Mouse (Mus musculus) v-Abl transformed pro-B cells (cell line): ENCODE data around the gene Echdc1.

Source experiments
- in situ Hi-C, 2 experiments: fragments of 400-800 bp; cut with MboI; formaldehyde crosslinking; loops; one replicate each; pipeline ENCODE4 v1.15.1; 2025; ENCODE audit not compliant: unreplicated experiment in 2 of 2

Gene Echdc1

GRCm38 (mm10) chr10:29313064-29313638, at the start of gene Echdc1:
Gene Echdc1 (plus strand): TSS chr10:29313166.
- in situ Hi-C loops, result loop anchor here in 1 of 2 experiments (5.0 kb wide), 1 partner anchor 49 kb away; the partner anchor contains the start of gene Rnf146

DNA sequence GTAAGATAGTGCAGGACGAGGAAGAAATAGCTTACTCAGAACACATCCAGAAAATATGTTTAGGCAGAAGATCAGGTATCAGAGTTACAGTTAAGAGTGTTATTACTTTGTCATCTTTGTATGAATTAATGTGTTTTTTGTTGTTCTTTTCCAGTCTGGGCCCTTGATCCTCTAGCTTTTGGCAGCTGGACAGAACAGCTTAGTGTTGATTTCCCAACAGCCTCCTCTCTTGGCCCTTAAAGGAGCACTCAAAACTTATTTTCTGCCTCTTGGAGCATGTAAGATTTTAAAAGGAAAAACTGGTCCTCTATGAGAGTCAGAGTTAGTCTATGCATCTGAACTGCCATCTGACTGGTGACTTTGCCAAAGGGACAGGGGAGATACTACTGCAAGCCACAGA, 31.2 kb upstream of the Echdc1 start:
- in situ Hi-C loops, result no loop called here

DNA sequence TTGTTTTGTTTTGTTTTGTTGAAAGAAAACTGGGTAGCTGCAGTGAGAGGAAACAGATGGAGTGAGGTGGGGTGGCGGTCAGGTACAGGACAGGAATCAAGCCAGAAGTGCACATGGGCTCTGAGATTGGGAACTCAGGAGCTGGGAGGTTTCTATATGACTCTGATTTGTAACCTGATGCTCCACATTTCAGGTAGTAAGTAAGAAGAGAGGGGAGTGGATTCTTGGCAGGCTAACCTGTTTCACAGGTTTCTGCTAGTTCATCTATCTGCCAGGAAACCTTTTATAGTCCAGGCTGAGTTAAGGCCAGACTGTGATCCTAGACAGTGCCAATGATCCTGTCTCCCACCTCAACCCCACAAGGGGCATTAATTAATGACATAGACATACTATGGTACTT, 27.2 kb upstream of the Echdc1 start:
- in situ Hi-C loops, result no loop called here

DNA sequence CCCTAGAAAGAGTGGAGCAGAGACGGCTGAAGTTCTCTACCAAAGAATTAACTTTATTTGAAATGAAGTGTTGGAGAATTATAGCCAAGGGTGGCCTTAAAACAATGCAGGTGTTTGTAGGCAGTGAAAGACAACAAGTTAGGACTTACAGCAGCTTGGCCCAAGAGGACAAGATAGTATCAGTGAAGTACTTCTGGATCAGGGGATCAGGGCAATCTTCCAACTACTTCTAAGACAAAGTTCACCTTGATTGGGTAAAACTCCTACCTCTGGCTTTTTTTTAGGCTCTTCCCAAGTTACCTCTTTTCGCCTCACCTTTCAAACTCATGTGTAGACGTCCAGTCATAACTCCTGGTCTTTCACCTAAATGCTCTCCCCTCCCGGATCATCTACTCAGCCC, 10.7 kb upstream of the Echdc1 start:
- in situ Hi-C loops, result no loop called here

DNA sequence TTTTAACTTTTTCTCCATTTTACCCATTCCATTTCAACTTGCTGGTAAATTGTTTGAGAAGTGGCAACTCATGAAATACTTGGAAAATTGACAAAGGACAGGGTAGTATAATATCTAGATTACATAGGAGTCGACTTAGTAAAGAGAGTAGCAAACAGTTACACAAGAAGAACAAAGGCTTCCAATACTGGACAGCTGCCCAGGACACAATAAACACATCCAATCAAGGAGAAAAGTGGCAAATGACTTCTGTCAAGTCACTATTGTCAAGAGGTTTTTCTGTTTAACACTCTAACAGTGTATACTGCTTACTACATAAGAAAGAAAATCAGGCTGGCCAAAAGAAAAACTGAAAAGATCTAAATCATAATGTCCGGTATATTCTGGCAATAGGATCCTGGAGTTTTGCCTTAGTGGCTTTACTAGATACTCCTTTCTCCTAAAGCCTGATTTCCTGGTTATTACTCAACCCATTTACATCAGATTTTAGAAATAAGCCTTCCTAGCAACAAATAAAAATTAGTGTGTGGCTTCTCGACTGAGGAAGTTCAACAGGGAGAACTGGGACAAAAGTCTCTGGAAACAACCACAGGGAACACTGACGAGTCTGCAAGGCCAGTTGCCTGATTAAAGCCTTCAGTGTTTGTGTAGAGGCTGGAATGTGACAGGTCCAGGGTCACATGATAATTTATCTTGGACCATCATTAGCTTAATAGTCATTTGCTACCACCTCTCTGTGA, 1.3 kb upstream of the Echdc1 start:
- in situ Hi-C loops, result loop anchor here in 1 of 2 experiments (5.0 kb wide), 1 partner anchor 51 kb away; the partner anchor contains the start of gene Rnf146

DNA sequence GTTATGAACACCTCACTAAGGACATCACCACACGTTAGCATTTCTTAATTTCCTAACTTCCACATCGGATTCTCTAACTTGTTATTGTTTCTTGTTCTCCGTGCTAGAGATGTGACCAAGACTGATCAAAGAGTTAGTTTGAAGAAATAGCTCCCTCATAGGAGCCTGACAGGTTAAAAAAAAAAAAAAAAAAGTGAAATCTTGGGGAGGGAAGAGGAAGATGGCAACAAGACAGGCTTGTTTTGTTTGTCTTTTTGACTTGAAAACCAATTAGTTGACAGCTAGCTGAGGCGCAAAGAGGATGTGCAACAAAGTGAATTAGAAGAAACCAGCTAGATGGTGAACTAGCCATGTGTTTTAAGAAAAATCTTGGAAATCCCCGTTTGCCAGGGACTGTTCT, 939 bp downstream of the Echdc1 start:
- in situ Hi-C loops, result loop anchor here in 1 of 2 experiments (5.0 kb wide), 1 partner anchor 48 kb away; the partner anchor contains the start of gene Rnf146

DNA sequence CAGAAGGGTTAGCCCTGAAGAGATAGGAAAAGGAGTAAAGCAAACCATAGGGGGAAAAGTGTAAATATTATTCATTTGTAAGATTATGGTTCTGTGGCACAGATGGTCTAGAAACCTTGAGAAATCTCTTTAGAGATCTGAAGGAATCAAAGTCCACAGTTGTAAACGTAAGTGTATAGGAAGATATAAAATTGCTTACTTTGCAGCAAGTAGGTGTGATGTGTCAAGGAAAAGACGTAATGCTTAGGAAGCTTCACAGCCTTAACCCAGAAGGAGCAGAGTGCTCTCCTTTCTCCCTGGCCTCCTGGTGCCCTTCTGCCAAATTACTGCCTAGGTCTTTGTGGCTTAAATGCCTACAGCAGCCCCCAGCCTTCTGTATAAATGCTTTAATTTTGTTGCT, 11.9 kb downstream of the Echdc1 start:
- in situ Hi-C loops, result no loop called here

GRCm38 (mm10) chr10:29333836-29334235, 20.9 kb downstream of the Echdc1 start:
- in situ Hi-C loops, result loop anchor here in 1 of 2 experiments (10.0 kb wide), 1 partner anchor 229 kb away; no protein-coding TSS in a partner anchor

DNA sequence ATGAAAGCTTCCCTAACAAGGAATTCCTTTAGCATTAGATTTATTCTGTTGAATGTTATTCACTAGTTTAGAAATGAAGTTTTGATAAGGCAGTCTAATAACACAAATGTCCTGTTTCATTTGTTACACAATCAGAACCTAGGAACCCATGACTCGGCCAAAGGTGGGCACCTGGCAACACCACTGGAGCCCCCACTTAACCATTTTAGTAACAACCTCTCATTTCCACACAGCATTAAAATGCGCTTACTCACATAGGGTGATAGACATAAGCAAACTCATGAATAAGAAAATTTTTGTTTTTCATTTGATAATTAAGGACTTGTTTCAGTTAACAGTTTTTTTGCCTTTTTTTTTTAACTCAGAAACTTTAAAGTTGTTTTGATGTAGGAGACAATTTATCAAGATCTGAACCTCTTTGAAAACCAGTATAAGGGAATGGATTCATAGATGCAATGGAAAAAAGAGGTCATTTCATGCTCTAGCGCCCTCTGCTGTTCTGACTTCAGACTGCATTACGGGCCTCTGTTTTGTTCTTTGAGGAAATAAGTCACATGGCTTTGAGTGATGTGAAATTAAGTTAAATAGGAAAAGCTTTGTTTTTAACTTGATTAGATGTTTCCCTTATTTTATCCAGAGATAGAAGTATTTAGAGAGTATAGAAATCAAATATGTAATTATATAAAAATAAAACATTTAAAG, 25.5 kb downstream of the Echdc1 start:
- in situ Hi-C loops, result loop anchor here in 1 of 2 experiments (10.0 kb wide), 1 partner anchor 234 kb away; no protein-coding TSS in a partner anchor

DNA sequence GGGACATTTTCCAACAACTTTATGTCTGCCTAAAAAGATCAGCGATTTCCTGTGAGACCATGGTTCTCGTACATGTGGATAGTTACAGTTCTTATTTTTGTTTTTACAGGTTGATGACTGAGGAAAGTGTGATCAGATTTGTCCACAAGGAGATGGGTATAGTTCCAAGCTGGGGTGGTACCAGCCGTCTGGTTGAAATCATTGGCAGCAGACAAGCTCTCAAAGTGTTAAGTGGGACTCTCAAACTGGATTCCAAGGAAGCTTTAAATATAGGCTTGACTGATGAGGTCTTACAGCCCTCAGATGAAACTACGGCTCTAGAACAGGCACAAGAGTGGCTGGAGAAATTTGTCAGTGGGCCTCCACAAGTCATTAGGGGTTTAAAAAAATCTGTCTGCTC, 31.3 kb downstream of the Echdc1 start:
- in situ Hi-C loops, result no loop called here

GRCm38 (mm10) chr10:29346638-29347037, 33.7 kb downstream of the Echdc1 start:
- in situ Hi-C loops, result no loop called here

DNA sequence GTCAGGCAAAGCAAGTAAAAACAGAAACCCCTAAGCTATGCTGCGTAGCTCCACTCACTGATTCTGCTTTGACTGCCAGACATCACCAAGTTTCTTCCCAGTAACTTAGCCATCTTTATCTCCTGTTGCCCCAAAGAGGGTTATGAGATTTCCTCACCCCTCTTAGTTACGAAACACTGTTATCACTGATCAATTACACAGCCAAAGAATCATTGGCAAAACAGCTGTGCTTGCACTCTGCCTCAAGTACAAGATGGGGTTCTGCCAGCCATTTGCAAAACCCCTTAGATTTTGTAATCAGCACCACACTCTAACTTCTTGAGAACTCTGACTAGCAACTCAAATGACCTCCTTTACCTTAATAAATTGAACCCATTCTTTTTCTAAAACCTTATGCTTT, 38.5 kb downstream of the Echdc1 start:
- in situ Hi-C loops, result loop anchor here in 1 of 2 experiments (25.0 kb wide), 2 partner anchors 1261 to 1436 kb away; partner anchors contain the start of gene Trmt11

- in situ Hi-C loops, result loop anchor here in 1 of 2 experiments (25.0 kb wide), 2 partner anchors 1260 to 1435 kb away; partner anchors contain the start of gene Trmt11
These were observed 39.6 kb downstream of the Echdc1 start for GRCm38 (mm10) chr10:29352575-29352974.

DNA sequence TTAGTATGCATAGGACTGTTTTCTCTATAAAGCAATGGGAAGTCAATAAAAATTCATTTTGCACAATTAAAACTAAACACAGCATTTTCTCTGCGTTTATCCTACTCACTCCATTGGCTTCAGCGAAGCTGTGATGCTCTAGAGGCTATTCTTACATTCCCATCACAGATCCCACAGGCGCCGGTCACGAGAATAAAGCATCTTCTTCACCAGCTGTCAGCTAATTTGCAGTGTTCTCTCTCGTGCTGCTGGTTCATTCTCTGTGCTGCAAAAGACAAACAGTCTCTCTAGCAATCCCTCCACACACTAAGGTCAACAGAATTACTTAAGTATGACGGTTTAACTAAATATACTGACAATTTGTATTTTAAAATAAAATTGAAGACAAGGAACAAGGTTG, 41.2 kb downstream of the Echdc1 start:
- in situ Hi-C loops, result loop anchor here in 1 of 2 experiments (25.0 kb wide), 2 partner anchors 1258 to 1433 kb away; partner anchors contain the start of gene Trmt11

GRCm38 (mm10) chr10:29361095-29361463, 48.1 kb downstream of the Echdc1 start:
- in situ Hi-C loops, result loop anchor here (5.0 to 25.0 kb wide), 7 partner anchors 49 to 1954 kb away; partner anchors contain the start of genes Hddc2 (in 2 of the 2), Echdc1 (in 1 of the 2) and Trmt11 (in 1 of the 2)

DNA sequence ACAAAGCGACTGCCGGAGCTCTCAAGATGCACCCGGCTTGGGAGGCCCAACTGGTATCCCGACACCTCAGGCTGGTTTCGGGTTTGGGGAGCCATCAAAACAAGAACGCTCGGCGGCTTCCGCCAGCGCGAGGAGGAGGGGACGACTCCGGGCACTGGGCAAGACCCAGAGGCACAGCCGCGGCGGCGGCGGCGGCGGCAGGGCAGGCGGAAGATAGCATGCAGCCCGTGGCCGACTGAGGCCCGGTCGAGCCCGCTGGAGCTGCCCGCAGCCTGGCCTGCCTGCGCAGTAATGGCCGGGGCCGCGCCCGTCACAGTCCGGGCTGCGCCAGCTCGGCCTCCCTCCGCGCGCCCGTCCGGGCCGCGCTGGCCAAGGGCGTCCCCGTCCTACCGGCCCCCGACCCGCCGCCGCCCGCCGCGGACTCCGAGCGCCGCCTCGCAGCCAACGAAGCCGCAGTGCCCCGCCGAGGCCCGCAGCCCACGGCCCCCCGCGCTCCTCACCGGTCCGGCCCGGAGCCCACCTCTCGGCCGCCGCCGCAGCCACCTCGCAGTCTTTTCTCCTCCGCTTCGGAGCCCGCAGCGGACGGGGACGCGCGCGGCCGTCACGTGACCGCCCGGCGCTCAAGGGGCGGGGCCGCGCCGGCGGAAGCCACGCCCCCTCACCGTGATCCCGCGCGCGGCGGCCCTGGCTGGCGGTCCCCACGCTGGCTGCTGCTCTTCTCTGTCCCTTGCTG, 48.7 kb downstream of the Echdc1 start:
- in situ Hi-C loops, result loop anchor here (5.0 to 25.0 kb wide), 7 partner anchors 49 to 1953 kb away; partner anchors contain the start of genes Hddc2 (in 2 of the 2), Echdc1 (in 1 of the 2) and Trmt11 (in 1 of the 2)

- in situ Hi-C loops, result loop anchor here (5.0 to 25.0 kb wide), 7 partner anchors 50 to 1952 kb away; partner anchors contain the start of genes Hddc2 (in 2 of the 2), Echdc1 (in 1 of the 2) and Trmt11 (in 1 of the 2)
These were observed 49.4 kb downstream of the Echdc1 start, which contains the start of gene Rnf146 for GRCm38 (mm10) chr10:29362197-29362900. Gene Rnf146 (minus strand): TSS chr10:29362442.

DNA sequence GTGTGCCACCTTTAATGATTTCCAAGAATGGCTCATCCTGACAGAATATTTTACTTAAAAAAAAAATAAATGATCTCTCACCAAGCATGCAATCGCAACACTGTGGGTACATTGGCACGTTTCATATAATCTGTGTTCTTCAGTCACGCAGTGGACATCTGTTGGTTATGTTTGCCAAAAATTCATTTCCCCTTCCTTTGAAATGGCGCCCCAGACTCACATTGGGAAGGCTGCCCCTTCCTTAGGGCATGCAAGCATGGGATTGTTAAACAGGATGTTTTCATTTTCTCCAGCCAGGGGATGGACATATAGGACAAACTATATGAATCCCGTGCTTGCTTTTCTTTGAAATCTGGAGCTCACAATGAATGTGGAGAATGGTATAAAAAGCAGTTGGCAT, 61.1 kb downstream of the Echdc1 start:
- in situ Hi-C loops, result loop anchor here in 1 of 2 experiments (25.0 kb wide), 2 partner anchors 1238 to 1413 kb away; partner anchors contain the start of gene Trmt11

DNA sequence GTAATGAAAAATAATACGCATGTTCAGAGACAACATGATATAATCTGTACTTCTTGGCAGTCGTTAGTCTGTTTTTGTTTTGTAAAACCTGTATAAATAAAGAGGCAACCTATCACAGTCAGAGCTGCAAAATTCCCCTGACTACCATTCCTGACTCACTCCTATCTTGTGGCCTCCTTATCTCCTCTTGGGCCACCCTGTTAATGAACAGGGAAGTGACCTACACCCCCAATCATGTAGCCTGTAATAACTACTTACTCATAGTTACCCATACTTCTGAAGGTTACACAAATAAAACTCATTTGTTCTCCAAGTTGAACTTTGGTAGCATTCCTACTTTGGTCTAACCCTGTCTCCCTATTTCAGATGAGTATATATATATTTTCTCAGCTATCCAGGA, 68.6 kb downstream of the Echdc1 start:
- in situ Hi-C loops, result no loop called here
